Mouse (Mus musculus) CD8-positive naive resting alpha-beta T cell, adult 2 months (primary cell): Measurements from ENCODE around the gene Rpp25.
A peak's percentile ranks its signal among the peaks of the same experiment; 100 is the strongest.

Source experiments
- DNase-seq, 2 experiments: peaks; one replicate each; pipeline ENCODE4 v3.0.0; 2022; ENCODE audit warnings: low read depth in 2 of 2, low spot score in 2 of 2

The Rpp25 gene

DNA sequence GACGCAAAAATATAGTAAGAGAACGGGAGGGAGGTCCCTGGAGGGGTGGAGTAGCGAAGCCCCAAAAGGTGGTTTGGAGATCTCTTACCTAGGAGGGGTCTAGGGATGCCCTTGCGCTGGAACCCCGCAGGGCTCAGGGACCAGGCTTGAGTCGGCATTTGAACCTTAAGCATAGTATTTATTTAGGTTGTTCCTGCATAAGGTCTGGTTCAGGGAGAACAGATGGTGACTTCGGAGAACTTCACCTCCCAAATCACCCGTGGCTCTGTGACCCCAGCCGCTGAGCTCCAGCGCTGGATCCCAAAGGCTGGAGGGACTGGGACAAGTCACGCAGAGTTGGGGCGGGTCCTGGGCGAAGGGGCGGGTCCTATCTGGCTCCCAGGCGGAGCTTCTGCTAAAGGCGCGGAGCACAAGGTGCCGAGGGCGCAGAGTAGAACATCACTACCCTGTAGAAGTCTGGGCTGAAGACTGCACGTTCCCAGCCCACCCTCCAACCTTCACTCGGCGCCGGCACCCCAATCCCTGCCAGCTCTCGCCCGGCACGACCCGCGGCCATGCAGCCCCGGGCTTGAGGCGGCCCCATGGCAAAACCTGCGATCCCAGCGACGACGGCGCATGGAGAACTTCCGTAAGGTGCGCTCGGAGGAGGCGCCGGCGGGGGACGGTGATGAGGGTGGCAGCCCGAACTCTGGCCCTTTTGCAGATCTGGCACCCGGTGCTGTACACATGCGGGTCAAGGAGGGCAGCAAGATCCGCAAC is at the start of gene Rpp25:
Gene Rpp25, plus strand, starts transcription at position 405 of the 759 bp plus-strand sequence.
- DNase-seq = no peak

DNA sequence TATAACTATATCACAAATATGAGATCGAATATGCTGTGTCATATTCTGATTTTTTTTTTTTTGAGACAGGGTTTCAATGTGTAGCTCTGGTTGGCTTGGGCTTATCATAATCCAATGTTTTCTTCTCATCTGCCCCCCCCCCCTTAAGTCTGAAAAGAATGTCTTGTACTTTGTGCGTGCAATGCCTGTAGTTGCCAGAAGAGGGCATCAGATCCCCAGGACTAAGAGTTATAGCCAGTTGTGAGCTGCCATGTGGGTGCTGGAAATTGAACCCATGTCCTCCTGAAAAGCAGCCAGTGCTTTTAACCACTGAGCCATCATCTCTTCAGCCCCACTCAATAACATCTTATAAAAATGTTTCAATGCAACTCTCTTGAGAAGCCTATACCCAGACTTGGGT is 44.1 kb upstream of the Rpp25 start:
- no peak for DNase-seq

DNA sequence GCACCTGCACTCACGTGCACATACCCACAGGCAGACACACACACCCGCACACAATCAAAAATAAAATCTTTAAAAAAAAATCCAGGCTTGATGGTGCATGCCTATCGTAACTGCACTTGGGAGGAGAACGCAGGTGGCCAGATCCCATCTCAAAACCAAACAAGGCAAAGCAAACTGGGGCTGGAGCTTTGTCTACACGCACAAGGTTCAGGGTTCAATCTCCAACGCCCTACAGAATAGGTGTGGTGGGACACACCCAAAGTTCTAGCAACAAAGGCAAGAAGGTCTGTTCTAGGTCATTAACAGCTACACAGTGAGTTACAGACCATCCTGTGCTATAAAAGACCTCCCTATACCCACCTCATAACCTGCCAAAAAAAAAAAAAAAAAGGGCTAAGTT is 41.0 kb upstream of the Rpp25 start:
- no peak for DNase-seq

DNA sequence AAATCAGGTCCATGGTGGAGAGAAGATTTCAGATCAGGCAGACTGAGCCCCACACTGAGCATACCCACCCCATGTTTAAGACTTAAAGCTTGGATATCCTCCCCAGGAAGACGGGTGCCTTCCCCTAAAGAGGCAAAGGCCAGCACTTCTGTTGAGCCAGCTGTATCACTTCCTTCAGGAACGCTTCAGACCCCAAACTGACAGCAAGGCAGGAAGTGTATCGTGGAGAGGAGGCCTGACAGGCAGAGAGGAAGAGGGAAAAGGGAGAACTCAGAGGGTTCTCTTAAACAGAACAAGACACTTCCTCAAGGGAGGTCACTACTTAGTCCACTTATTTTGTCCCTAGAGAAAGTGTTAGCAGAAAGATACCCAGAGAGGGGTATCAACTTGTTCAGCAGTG is 37.7 kb upstream of the Rpp25 start:
- no peak for DNase-seq

DNA sequence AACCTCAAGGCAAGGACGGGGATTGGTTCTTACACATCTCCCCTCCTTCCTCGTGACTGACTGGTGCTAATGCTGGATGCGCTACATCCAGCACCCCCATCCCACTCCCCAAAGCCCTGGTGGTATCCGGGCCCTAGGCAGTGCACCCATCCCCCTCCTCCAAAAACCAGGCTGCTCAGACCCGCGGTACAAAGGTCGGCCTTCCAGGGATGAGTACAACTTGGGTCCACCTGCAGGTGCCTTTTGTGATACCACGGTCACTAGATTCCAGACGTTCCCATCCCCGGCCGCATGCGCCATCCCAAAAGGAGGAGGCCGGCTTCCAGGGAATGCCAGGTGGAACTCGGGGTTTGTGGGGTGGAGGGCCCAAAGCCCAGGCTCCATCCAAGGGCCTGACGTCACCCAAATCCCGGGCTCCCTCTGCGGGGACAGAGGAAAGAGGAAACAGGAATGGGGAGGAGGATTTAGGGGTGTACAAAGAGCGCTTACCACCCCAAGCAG is 36.5 kb upstream of the Rpp25 start:
- DNase-seq = no peak

DNA sequence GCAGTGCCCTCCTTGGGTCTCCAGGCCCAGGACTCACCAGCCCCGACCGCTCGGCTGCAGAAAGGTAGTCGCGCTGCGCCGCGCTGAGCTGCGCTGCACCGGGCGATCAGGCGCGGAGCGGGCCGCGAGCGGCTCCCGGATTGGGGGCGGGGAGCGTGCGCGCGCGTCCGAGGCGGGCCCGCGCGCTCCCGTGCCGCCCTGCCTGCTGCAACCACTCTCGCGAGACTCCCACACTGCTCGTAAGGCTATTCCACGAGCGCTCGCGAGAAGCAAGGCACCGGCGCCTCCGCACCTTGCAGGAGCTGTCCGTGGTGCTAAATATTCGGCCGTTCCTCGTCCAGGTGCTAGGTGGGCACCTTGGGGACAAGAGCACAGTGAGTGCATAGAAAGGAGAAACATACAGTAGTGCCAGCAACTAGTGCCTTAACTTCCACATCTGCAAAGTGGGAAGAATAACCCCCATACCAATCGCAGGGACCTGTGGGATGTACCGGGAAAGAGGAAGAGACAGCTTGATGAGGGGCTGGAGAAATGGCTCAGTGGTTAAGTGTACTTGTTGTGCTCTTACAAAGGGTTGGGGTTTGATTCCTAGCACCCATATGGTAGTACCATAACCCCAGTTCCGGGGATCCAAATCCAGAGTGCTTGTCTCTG is 35.8 kb upstream of the Rpp25 start, which contains the start of gene Scamp5:
Gene Scamp5, minus strand, starts transcription at position 165 of the 654 bp plus-strand sequence.
- peak in 1 of 2 experiments; percentile 30 for DNase-seq

DNA sequence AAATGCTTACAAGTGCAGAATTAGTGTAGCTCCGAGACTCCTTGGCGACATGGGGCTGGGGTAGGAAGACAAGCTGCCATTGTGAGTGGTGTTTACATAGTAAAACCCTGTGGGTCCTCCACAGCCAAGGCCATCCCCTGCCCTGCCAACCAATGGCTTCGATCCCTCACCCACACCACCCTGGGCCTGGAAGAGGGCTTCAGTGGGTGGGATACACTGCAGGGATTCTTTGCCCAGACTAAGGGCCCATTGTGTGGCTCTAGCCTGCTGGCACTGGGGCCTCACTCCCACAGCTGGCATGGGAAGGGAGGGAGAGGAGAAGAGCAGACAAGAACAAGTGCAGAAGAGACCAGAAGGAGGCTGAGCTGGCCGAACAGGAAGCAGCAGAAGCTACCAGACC is 34.9 kb upstream of the Rpp25 start:
- no peak for DNase-seq

DNA sequence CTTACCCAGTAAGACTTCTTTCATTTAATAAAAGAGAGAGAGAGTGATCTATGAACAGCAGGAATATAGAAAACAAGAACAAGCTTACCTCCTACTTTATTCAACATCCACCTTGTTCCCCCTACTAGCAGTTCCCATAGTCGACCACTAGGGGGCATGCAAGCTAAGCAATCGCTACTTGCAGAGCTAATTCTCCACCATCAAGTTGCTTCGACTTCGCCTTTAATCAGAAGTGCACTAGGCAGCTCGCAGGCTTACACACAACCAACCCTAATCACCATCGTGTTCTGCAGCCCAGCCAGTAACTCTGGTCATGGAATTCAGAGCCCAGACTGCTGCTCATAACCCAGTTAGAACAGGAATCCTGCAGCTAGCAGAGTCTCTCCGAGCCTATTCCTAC is 18.1 kb upstream of the Rpp25 start:
- peak; percentile 75 to 81 for DNase-seq

DNA sequence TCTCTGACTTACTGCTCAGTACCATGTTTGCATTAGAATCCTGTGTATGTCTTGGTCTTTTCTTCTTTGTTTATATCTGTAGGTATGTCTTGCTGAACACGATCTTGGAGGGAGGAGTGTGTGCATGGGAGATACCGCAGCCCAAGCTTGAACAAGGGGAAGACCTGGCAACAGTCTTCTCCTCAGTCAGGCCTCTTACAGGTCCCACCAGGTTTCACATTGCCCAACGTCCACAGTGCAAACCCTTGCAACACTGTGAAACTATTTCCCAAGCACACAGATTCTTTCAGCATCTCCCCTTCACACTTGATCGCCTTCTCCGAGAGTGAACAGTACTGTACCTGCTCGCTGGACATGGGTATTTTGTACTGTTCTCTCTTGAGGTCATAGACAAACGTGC is 16.0 kb upstream of the Rpp25 start:
- DNase-seq = no peak

DNA sequence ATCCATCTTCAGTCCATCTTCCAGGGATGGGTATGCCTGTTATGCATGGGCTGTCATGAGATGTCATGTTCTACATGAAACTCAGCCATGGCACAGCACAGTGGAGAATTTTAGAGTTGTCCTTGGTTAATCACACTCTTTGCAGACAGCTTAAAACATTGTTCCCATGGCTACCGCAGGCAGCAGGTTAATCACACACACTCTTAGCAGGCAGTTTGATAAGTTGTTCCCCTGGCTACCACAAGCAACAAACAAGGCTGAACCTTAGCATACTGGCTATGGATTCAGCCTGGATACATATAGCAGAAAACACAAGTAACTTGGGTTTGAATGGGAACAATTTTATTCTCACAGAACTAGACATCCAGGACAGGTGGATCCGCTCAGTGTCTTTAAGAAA is 10.3 kb upstream of the Rpp25 start:
- DNase-seq = no peak

DNA sequence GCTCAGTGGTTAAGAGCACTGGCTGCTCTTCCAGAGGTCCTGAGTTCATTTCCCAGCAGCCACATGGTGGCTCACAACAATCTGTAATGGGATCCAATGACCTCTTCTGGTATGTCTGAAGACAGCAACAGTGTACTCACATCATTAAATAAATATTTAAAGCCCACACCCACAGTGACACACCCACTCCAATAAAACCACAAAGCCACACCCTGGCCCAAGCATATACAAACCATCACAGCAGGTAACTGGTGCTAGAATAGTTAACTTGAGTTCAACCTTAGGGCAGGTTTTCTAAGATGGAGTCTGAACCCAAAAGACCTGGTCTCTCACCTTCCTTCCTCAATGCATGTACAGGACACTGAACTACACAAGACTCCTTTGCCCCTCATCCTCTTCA is 8.9 kb upstream of the Rpp25 start:
- no peak for DNase-seq

DNA sequence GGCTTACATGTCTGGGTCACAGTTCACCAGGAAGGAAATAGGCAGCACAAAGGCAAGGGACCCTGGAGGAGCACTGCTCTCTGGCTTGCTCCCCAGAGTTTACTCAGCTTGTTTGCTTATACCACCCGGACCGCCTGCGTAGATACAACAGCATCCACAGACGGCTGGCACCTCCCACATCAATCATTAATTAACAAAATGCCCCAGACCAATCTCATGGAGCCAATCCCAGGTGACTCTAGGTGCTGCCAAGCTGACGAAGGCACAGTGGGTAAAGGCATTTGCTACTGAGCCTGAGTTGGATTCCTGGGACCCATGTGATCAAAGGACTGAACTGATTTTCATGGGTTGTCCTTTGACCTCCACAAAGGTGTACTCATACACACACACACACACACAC is 6.6 kb upstream of the Rpp25 start:
- no peak for DNase-seq

DNA sequence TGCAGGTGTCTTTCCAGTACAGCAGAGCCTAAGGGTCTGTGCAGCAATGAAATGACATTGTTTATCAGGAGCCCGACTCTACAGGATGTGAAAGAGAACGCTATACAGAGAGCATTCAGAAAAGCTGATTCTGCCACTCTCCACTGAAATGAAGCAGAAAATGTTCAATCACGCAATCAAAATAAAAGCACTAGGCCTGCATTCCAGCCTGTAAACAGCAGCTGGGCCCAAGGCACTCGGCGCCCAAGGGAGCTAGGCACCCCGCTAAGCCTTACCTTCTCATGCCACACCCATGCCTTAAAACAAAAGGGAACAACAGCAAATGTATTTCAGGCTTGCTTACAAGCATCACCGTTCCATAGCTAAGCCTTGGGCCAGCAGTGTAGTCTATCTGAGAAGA is 5.3 kb upstream of the Rpp25 start:
- DNase-seq = no peak

DNA sequence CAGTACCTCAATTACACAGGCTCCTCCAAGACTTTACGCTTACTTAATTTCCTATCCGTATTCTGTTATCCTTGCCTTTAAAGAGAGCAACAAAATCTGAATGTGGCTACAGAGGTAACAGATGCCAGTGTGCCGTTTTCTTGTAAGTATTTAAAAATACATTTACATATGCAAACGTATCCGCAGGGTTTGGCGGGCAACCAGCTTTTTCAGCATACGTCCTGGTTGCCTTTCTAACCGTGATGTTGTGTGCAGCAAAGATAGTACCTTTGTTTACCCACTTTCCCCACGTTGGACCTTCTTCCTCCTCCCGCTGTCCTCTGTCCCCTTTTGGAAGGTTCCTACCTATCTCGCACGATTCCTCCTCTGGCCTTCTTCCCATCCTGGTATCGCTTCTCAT is 2.4 kb upstream of the Rpp25 start:
- no peak for DNase-seq

DNA sequence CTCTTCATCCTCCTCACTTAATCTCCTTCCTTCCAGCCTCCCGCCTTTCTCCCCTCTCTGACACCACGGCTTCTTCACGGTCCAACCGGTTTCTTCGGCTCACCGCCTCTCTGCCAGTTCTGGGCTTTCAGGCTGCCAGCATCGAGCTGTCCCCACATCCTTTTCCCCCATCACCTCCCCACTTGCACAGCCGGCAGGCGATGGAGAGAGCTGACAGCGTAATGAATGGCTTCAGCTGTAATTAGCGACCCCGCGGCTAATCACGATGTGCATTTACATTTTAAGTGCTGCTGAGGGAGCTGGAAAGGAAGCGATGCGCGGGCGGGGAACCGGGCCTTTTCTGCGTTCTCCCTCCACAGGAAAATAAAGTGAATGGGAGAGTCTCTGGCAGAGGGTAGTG is 2.0 kb upstream of the Rpp25 start:
- DNase-seq = no peak

DNA sequence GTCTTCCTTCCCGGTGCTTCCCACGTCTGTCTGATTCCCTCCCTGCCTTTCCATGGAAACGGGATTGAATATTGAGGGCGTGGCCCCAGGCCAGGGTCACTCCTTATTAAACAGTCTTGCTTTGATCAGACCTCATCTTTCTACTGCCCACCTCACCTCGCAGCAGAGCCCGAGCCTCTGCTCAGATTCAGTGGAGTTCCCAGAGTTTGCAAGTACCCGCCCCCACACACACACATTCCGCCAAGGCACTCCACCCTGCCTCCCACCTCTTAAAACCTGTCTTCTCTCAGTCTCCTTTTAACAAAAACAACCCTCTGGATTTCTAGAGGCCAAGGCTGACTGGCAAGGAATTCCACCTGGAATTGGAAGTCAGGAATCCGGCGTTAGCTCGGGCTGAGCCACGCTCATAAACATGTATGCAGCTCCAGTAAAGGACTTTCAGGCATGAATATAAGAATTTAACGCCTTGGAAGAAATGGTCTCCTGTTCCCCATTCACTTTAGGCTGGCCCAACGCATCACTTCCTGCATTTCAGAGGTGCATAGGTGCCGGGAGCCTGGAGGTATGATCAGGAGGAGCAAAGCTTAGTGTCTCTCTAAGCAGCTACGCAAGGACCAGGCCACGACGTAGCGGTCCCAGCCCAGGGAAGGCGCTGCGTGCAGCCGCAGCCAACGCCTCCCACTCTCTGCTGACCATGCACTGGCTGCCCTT is 760 bp upstream of the Rpp25 start:
- DNase-seq = no peak

DNA sequence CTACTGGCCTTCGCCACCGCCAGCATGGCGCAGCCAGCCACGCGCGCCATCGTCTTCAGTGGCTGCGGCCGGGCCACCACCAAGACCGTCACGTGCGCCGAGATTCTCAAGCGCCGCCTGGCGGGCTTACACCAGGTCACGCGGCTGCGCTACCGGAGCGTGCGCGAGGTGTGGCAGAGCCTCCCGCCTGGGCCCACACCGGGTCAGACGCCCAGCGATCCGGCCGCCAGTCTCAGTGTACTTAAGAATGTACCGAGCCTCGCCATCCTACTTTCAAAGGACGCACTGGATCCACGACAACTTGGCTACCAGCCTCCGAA is 515 bp downstream of the Rpp25 start:
- peak in 1 of 2 experiments; percentile 39 for DNase-seq

DNA sequence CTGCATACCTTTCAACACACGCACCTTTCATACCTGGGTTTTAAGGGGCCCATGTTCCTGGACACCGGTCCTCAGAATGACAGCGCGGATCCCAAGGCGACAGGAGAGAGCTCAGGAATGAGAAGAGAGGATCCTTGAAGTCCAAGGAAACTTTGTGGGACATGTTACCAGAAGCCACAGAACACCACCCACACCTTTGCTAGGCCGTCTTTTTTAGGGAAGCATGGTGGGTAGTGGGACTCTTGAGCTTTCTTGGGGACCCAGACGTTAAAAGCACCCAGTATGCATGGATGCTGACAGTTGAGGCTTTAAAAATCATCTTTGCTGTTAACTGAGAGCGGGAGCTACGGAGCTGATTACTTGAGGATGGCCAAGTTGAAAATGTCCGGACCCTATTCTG is 1.1 kb downstream of the Rpp25 start:
- DNase-seq = no peak

DNA sequence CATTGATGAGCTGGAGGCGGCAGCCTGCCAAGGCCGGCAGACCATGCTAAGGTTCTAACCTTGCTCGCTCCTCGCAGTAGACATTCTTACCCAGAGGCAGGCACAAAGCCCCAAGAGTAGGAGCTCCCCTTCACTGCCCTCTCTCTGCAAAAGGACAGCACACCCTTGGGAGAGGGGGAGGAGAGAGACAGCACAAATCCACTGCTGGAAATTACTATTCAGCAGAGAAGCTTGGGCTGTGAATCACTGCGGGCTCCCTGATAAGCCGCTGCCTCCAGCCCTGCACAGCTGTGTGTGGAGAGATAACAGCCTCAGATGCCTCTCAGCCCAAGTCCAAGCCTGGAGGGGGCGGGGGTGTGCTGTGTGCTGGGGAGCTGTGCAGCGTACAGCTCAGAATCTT is 1.9 kb downstream of the Rpp25 start:
- no peak for DNase-seq

DNA sequence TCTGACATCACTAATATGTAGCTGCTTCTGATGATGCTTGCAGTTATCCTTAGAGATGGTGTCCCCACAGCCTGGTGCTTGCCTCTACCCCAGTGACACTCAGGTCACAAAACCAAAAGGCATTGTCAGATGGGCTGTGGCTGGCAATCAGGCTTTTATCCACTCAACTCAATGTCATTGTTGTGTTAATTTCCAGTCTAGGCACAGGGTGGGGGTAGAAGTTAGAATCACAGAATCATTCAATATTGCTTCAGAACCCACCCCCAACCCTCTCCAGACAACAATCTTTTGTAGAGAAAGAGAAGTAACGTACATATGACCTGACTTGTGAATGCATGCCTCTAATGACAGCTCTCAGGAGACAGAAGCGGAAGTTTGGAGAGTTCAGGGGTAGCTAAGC is 6.8 kb downstream of the Rpp25 start:
- DNase-seq = no peak

DNA sequence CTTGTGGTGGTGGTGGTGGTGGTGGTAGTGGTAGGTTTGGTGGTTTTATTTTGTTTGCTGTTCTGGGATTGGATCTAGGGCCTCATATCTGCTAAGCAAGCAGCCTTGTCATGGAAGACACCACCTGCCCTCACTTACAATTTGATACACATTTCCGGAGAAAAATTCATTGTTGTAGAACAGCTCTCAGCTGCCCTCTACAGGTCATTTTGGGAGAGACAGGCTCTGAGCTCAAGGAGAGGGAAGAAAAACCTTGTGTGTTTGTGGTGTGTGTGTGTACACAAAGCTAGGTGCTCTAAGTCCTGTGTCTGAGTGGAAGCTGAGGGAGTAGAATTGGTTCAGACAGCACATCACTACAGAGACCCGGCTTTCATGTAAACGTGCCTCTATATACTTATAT is 13.3 kb downstream of the Rpp25 start:
- peak; percentile 64 to 76 for DNase-seq

DNA sequence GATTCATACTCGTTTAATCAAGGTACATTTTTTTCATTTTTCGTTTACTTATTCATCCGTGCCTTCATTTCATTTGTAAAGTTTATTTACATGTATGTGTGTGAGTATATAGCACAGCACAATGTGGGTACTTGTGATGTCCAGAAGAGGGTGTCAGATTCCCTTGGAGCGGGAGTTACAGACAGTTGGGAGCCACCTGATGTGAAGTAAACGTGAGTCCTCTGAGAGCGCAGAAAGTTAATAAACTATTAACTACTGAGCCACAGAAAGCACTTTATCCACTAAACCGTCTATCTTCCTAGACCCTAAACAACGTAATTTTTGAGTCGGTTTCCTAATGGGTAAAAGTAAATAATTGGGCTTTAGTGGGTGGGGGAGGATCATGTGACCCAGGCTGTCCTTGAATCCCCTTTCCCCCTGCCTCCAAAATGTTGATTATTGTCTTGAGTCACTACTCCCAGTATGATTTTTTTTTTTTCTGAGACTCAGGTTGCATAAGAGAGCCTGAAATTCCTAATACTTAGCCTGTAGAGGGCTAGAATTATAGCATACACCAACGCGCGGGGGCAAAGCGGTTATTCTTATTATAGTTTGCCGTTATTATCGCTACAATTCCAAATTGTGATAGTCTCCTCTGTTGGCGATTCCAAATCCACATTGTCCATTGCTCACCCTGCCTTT is 16.7 kb downstream of the Rpp25 start:
- no peak for DNase-seq
